Mouse (Mus musculus): ENCODE data around the gene Camsap2. TPM values are rescaled to one million over a fixed set of nuclear protein-coding genes. Genes with fewer than 3 reads are reported as not detected.

The Camsap2 gene
- polyA plus RNA-seq, 1 experiment from 2014 or later, result 5.9 TPM

GRCm38 (mm10) chr1:136363035-136363434, 17.1 kb upstream of the Camsap2 start:
- ATAC-seq (ENCODE audit: extremely low read depth, insufficient number of reproducible peaks, low FRiP score, low TSS enrichment), result no peak
- Histone ChIP-seq H3K9me3 (no peaks in the 10 kb centered on the region), H3K4me3 (no peak overlapping the region), H3K27ac (replicated peaks) (no peak overlapping the region), H3K9ac (no peak overlapping the region), H3K36me3 (no peaks in the 10 kb centered on the region), H3K27me3 (replicated peaks) (no peaks in the 10 kb centered on the region), H3K4me2 (no peak overlapping the region), H3K4me1 (no peaks in the 10 kb centered on the region; the same call in 1 of the 2 replicates)
- WGBS, result 56% methylated on average over 6 of the region's 6 CpGs

GRCm38 (mm10) chr1:136362567-136362966, 16.7 kb upstream of the Camsap2 start:
- Histone ChIP-seq H3K4me3 (no peak overlapping the region), H3K9ac (no peak overlapping the region), H3K27me3 (replicated peaks) (no peaks in the 10 kb centered on the region), H3K36me3 (no peaks in the 10 kb centered on the region), H3K9me3 (no peaks in the 10 kb centered on the region), H3K4me2 (no peak overlapping the region), H3K27ac (replicated peaks) (no peak overlapping the region), H3K4me1 (no peaks in the 10 kb centered on the region; the same call in 1 of the 2 replicates)
- no peak for ATAC-seq (ENCODE audit: extremely low read depth, insufficient number of reproducible peaks, low FRiP score, low TSS enrichment)
- 65% methylated on average over 8 of the region's 8 CpGs for WGBS

GRCm38 (mm10) chr1:136361373-136361772, 15.5 kb upstream of the Camsap2 start:
- H3K4me1 ChIP-seq, result no peaks in the 10 kb centered on the region; the same call in 1 of the 2 replicates
- H3K27ac ChIP-seq (replicated peaks), result no peak overlapping the region
- H3K27me3 ChIP-seq (replicated peaks), result no peaks in the 10 kb centered on the region
- H3K9me3 ChIP-seq, result no peaks in the 10 kb centered on the region
- ATAC-seq (ENCODE audit: extremely low read depth, insufficient number of reproducible peaks, low FRiP score, low TSS enrichment), result no peak
- H3K36me3 ChIP-seq, result no peaks in the 10 kb centered on the region
- H3K4me3 ChIP-seq, result no peak overlapping the region
- H3K4me2 ChIP-seq, result no peak overlapping the region
- no peak overlapping the region for H3K9ac ChIP-seq
- WGBS, result 75% methylated on average over 2 of the region's 2 CpGs

GRCm38 (mm10) chr1:136360909-136361308, 15.0 kb upstream of the Camsap2 start:
- no peaks in the 10 kb centered on the region for H3K9me3 ChIP-seq
- no peaks in the 10 kb centered on the region; the same call in 1 of the 2 replicates for H3K4me1 ChIP-seq
- no peaks in the 10 kb centered on the region for H3K27me3 ChIP-seq (replicated peaks)
- H3K4me2 ChIP-seq, result no peak overlapping the region
- no peak overlapping the region for H3K4me3 ChIP-seq
- no peak overlapping the region for H3K9ac ChIP-seq
- 66% methylated on average over 6 of the region's 6 CpGs for WGBS
- ATAC-seq (ENCODE audit: extremely low read depth, insufficient number of reproducible peaks, low FRiP score, low TSS enrichment), result no peak
- H3K27ac ChIP-seq (replicated peaks), result no peak overlapping the region
- no peaks in the 10 kb centered on the region for H3K36me3 ChIP-seq

- Histone ChIP-seq H3K27ac (replicated peaks) (no peak overlapping the region), H3K36me3 (no peaks in the 10 kb centered on the region), H3K4me2 (no peak overlapping the region), H3K4me1 (no peaks in the 10 kb centered on the region), H3K9ac (no peak overlapping the region), H3K4me3 (no peak overlapping the region), H3K9me3 (no peaks in the 10 kb centered on the region), H3K27me3 (replicated peaks) (no peaks in the 10 kb centered on the region)
- ATAC-seq (ENCODE audit: extremely low read depth, insufficient number of reproducible peaks, low FRiP score, low TSS enrichment), result no peak
- 73% methylated on average over 7 of the region's 7 CpGs for WGBS
Observed at GRCm38 (mm10) chr1:136358841-136359360, 13.0 kb upstream of the Camsap2 start.

- 72% methylated on average over 4 of the region's 4 CpGs for whole genome bisulfite sequencing
- H3K27ac ChIP-seq (replicated peaks), result no peak overlapping the region
- ATAC-seq (ENCODE audit: extremely low read depth, insufficient number of reproducible peaks, low FRiP score, low TSS enrichment), result no peak
Observed at GRCm38 (mm10) chr1:136355651-136356050, 9.7 kb upstream of the Camsap2 start.

GRCm38 (mm10) chr1:136350699-136351200, 4.8 kb upstream of the Camsap2 start:
- Histone ChIP-seq H3K36me3 (no peaks in the 10 kb centered on the region), H3K9ac (no peak overlapping the region), H3K4me3 (no peak overlapping the region), H3K9me3 (no peaks in the 10 kb centered on the region), H3K27me3 (replicated peaks) (peaks cover 6% of the 10 kb centered on the region; the same call in 1 of the 2 replicates), H3K4me1 (peaks cover 17% of the 10 kb centered on the region; the same call in 1 of the 2 replicates), H3K27ac (replicated peaks) (no peak overlapping the region), H3K4me2 (no peak overlapping the region)
- 55% methylated on average over 3 of the region's 3 CpGs for WGBS
- ATAC-seq (ENCODE audit: extremely low read depth, insufficient number of reproducible peaks, low FRiP score, low TSS enrichment), result no peak

More at GRCm38 (mm10) chr1:136355651-136356050, 9.7 kb upstream of the Camsap2 start:
- H3K4me1 ChIP-seq, result 0 out of 2 replicates have a peak, but pooled peaks cover 7% of the 10 kb centered on the region
- H3K36me3 ChIP-seq, result no peaks in the 10 kb centered on the region
- H3K4me2 ChIP-seq, result no peak overlapping the region
- no peaks in the 10 kb centered on the region for H3K9me3 ChIP-seq
- H3K9ac ChIP-seq, result no peak overlapping the region
- no peaks in the 10 kb centered on the region for H3K27me3 ChIP-seq (replicated peaks)
- H3K4me3 ChIP-seq, result no peak overlapping the region

- Histone ChIP-seq H3K4me1 (peaks cover 32% of the 10 kb centered on the region), H3K4me3 (no peak overlapping the region), H3K9ac (no peak overlapping the region), H3K27me3 (replicated peaks) (peaks cover 6% of the 10 kb centered on the region; the same call in 1 of the 2 replicates), H3K4me2 (no peak overlapping the region), H3K36me3 (no peaks in the 10 kb centered on the region), H3K27ac (replicated peaks) (no peak overlapping the region), H3K9me3 (no peaks in the 10 kb centered on the region)
- 73% methylated on average over 5 of the region's 5 CpGs for WGBS
- no peak for ATAC-seq (ENCODE audit: extremely low read depth, insufficient number of reproducible peaks, low FRiP score, low TSS enrichment)
Observed at GRCm38 (mm10) chr1:136348137-136348536, 2.2 kb upstream of the Camsap2 start.

- ATAC-seq (ENCODE audit: extremely low read depth, insufficient number of reproducible peaks, low FRiP score, low TSS enrichment), result no peak
- 53% methylated on average over 4 of the region's 4 CpGs for WGBS
- H3K27me3 ChIP-seq (replicated peaks), result peaks cover 6% of the 10 kb centered on the region; the same call in 1 of the 2 replicates
- H3K4me2 ChIP-seq, result peak overlapping the region; percentile 90
- no peaks in the 10 kb centered on the region for H3K36me3 ChIP-seq
- H3K9ac ChIP-seq, result no peak overlapping the region
- H3K27ac ChIP-seq (replicated peaks), result no peak overlapping the region
- H3K4me1 ChIP-seq, result peaks cover 40% of the 10 kb centered on the region
- H3K9me3 ChIP-seq, result no peaks in the 10 kb centered on the region
- H3K4me3 ChIP-seq, result no peak overlapping the region
Observed at GRCm38 (mm10) chr1:136347140-136347539, 1.2 kb upstream of the Camsap2 start.

GRCm38 (mm10) chr1:136346373-136347035, 600 bp upstream of the Camsap2 start:
- H3K4me1 ChIP-seq, result peaks cover 43% of the 10 kb centered on the region
- no peak for ATAC-seq (ENCODE audit: extremely low read depth, insufficient number of reproducible peaks, low FRiP score, low TSS enrichment)
- peak overlapping the region; percentile 95 for H3K4me3 ChIP-seq
- H3K27ac ChIP-seq (replicated peaks), result peak overlapping the region; percentile 98
- no peaks in the 10 kb centered on the region for H3K9me3 ChIP-seq
- H3K4me2 ChIP-seq, result peak overlapping the region; percentile 90
- H3K9ac ChIP-seq, result peak overlapping the region; percentile 95
- WGBS, result 5% methylated on average over 12 of the region's 12 CpGs
- no peaks in the 10 kb centered on the region for H3K36me3 ChIP-seq
- peaks cover 6% of the 10 kb centered on the region; the same call in 1 of the 2 replicates for H3K27me3 ChIP-seq (replicated peaks)

- Histone ChIP-seq H3K9ac (peak overlapping the region; percentile 95), H3K36me3 (0 out of 2 replicates have a peak, but pooled peaks cover 4% of the 10 kb centered on the region), H3K4me3 (peak overlapping the region; percentile 95), H3K4me1 (peaks cover 32% of the 10 kb centered on the region), H3K9me3 (no peaks in the 10 kb centered on the region), H3K27ac (replicated peaks) (peak overlapping the region; percentile 98), H3K4me2 (peak overlapping the region; percentile 90), H3K27me3 (replicated peaks) (peaks cover 6% of the 10 kb centered on the region; the same call in 1 of the 2 replicates)
- no peak for ATAC-seq (ENCODE audit: extremely low read depth, insufficient number of reproducible peaks, low FRiP score, low TSS enrichment)
- 1% methylated on average over 22 of the region's 22 CpGs for WGBS
Observed at GRCm38 (mm10) chr1:136344768-136345453, 993 bp downstream of the Camsap2 start.
